Mouse (Mus musculus): ENCODE data around the gene Dnajc5.

GRCm38 (mm10) chr2:181519201-181519600, 1.1 kb upstream of the Dnajc5 start:
- TF ChIP-seq POLR2A (IDR thresholded peaks at IDR 0.05; ENCODE audit: borderline replicate concordance, extremely low read depth, insufficient read depth, insufficient read length, poor library complexity, severe bottlenecking): no peak
- no peak for TF ChIP-seq CTCF (IDR thresholded peaks at IDR 0.05; ENCODE audit: borderline replicate concordance, extremely low read depth, insufficient read depth, insufficient read length)

Data from brain, embryonic 14.5 days (tissue).